Mouse (Mus musculus) forebrain, embryonic 14.5 days (tissue): ENCODE data around the gene Hoxb3. TPM values are rescaled to one million over a fixed set of nuclear protein-coding genes. Genes with fewer than 3 reads are reported as not detected.

Source experiments
- ATAC-seq: fragments of 200-750 bp; cut with Nextera tagmentation; 2 replicates; pipeline ENCODE4 v1.8.0; 2017; ENCODE audit warnings: mild to moderate bottlenecking, moderate library complexity
- DNase-seq: peaks from one replicate; pipeline ENCODE4 v3.0.0-alpha.2; 2015; ENCODE audit warnings: low spot score
- H3K27ac ChIP-seq: fragments of 300-500 bp; sonication (generic); 2 replicates; pipeline ENCODE4 v1.5.1; 2014; ENCODE audit warnings: low read depth, mild to moderate bottlenecking, control low read depth, low read length, moderate library complexity
- H3K27me3 ChIP-seq: fragments of 300-500 bp; sonication (generic); replicated peaks from 2 replicates; pipeline ENCODE4 v1.6.1; 2014; ENCODE audit warnings: low read length, control low read depth, mixed read lengths; ENCODE audit not compliant: control insufficient read depth, insufficient read depth
- H3K36me3 ChIP-seq: fragments of 300-500 bp; sonication (generic); 2 replicates; pipeline ENCODE4 v1.6.1; 2014; ENCODE audit warnings: low read length, control low read depth; ENCODE audit not compliant: control insufficient read depth, insufficient read depth
- H3K4me1 ChIP-seq: fragments of 300-500 bp; sonication (generic); 2 replicates; pipeline ENCODE4 v1.6.1; 2014; ENCODE audit warnings: antibody characterized with exemption, low read length, control low read depth; ENCODE audit not compliant: control insufficient read depth, insufficient read depth
- H3K4me2 ChIP-seq: fragments of 300-500 bp; sonication (generic); 2 replicates; pipeline ENCODE4 v1.6.1; 2014; ENCODE audit warnings: mild to moderate bottlenecking, control low read depth, low read length
- H3K4me3 ChIP-seq: fragments of 300-500 bp; sonication (generic); 2 replicates; pipeline ENCODE4 v1.5.1; 2014; ENCODE audit warnings: low read depth, low read length, control low read depth
- H3K9ac ChIP-seq: fragments of 300-500 bp; sonication (generic); 2 replicates; pipeline ENCODE4 v1.6.1; 2014; ENCODE audit warnings: mild to moderate bottlenecking, low read length, control low read depth, moderate library complexity
- H3K9me3 ChIP-seq: fragments of 300-500 bp; sonication (generic); replicated peaks from 2 replicates; pipeline ENCODE4 v1.6.1; 2016; ENCODE audit warnings: low read length, control low read depth, mixed read lengths; ENCODE audit not compliant: control insufficient read depth
- WGBS: fragments of 180-500 bp; shearing (Covaris S2); extraction: QIAGEN DNeasy Blood & Tissue Kit; methylation state at CpG from one replicate; pipeline ENCODE4 v1.1.7; 2014; 5-methylcytosine and 5-hydroxymethylcytosine counted together
- polyA plus RNA-seq: library from polyadenylated mRNA; unstranded; fragments of >200 nt; fragmentation: Nextera tagmentation; extraction: Ambion mirVana; gene quantifications from 2 replicates; pipeline ENCODE4 v1.2.1, GENCODE M21; 2014

Gene Hoxb3
- polyA plus RNA-seq, 1 experiment from 2014 or later: not detected

DNA sequence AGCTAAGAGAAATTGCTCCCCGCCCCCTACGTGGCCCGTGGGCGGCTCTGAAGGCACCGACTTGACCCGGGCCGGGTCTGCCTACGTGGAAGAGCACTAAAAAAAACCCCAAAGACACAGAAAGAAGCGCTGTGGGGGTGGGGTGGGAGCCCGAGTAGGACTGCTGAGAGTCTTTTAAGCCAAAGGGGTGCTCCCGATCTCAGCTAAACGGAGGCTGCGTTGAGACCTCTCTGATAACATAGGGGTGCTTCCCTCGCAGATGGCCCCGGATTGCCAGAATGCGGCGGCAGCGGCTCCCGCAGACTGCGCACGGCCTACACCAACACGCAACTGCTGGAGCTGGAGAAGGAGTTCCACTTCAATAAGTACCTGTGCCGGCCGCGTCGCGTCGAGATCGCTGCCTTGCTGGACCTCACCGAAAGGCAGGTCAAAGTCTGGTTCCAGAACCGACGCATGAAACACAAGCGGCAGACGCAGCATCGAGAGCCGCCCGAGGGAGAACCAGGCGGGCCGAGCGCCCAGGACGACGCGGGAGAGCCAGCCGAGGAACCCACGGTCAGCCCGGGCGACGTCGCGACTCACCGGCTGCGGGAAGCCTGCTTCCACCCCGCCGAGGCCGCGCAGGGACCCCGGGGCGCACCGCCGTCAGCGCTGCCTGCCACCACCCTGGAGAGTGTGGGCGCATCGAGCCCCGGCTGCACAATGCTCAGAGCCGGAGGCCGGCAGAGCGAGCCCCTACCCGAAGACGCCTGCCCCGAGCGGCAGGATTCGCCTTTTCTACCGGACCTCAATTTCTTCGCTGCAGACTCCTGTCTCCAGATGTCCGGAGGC is 29.8 kb downstream of the Hoxb3 start:
- under 1% methylated on average over 66 of the region's 75 CpGs for WGBS

GRCm38 (mm10) chr11:96353522-96353841 is 30.4 kb downstream of the Hoxb3 start:
- under 1% methylated on average over 14 of the region's 14 CpGs for WGBS
- H3K4me2 ChIP-seq: no peak overlapping the region
- DNase-seq: no peak

More for the DNA sequence above, 29.8 kb downstream of the Hoxb3 start:
- Histone ChIP-seq H3K4me3 (no peak overlapping the region), H3K4me1 (no peaks in the 10 kb centered on the region), H3K4me2 (no peak overlapping the region), H3K9ac (no peak overlapping the region), H3K27me3 (peaks cover 94% of the 10 kb centered on the region), H3K36me3 (no peaks in the 10 kb centered on the region), H3K9me3 (no peaks in the 10 kb centered on the region), H3K27ac (no peak overlapping the region)
- DNase-seq (no peak), ATAC-seq (no peak)

DNA sequence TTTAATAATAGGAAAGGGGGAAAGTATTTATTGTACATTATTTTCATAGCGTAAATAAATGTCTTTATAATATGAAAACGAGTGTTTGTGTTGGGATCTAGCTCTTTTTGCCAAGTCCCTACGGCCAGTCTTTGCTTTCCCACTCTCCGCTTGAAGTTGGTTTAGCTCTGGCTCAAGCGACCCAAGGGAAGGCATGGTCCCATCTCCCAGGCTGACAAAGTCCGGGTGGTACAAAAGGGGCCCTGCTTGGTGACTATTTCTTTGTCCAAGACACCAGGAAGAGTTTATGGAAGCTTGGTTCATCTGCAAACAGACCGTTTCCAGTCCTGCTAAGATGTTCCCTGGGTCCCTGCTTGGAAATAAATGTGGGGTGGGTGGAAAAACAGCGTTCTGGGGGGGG is 30.8 kb downstream of the Hoxb3 start:
- no peak overlapping the region for H3K4me2 ChIP-seq
- DNase-seq: no peak
- 6% methylated on average over 8 of the region's 8 CpGs for WGBS
- no peak overlapping the region for H3K9ac ChIP-seq
- no peak for ATAC-seq
- H3K4me1 ChIP-seq: no peaks in the 10 kb centered on the region
- H3K27ac ChIP-seq: no peak overlapping the region
- peaks cover 93% of the 10 kb centered on the region for H3K27me3 ChIP-seq
- H3K4me3 ChIP-seq: no peak overlapping the region
- no peaks in the 10 kb centered on the region for H3K9me3 ChIP-seq
- no peaks in the 10 kb centered on the region for H3K36me3 ChIP-seq

More at GRCm38 (mm10) chr11:96353522-96353841, 30.4 kb downstream of the Hoxb3 start:
- Histone ChIP-seq H3K4me3 (no peak overlapping the region), H3K36me3 (no peaks in the 10 kb centered on the region), H3K9ac (no peak overlapping the region), H3K27ac (no peak overlapping the region), H3K9me3 (no peaks in the 10 kb centered on the region), H3K27me3 (peaks cover 94% of the 10 kb centered on the region), H3K4me1 (no peaks in the 10 kb centered on the region)
- no peak for ATAC-seq

- no peak overlapping the region for H3K4me3 ChIP-seq
- no peaks in the 10 kb centered on the region for H3K4me1 ChIP-seq
- no peak overlapping the region; the same call in 1 of the 2 replicates for H3K4me2 ChIP-seq
- no peaks in the 10 kb centered on the region for H3K36me3 ChIP-seq
- H3K9ac ChIP-seq: no peak overlapping the region
- H3K9me3 ChIP-seq: no peaks in the 10 kb centered on the region
- under 1% methylated on average over 25 of the region's 25 CpGs for WGBS
- no peak overlapping the region for H3K27ac ChIP-seq
- ATAC-seq (no peak), DNase-seq (no peak)
- H3K27me3 ChIP-seq: peaks cover 92% of the 10 kb centered on the region
Measured at GRCm38 (mm10) chr11:96354376-96354775, 31.2 kb downstream of the Hoxb3 start.

DNA sequence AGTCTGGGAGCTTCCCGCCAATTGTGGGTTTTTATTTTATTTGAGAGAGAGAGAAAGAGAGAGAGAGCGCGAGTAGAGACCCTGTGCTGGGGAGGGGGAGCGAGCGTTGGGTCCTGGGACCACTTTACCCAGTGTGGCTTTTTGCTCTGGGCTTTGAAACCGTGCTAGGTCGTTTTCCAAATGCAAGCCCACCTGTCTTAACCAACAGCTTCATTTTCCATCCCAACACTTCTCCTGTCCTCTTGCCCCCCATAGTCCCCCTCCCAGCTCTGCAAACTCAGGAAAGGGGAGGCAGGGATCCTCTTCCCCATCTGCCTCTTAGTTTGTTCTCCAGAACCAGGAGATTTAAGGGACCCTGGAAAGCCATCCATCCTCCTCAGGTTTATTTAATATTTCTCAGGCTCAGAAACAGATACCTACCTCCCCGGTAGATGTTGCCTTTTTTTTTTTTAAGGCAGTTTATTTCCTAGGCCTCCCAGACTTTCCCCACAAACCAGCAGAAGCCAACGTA is 31.7 kb downstream of the Hoxb3 start:
- 4% methylated on average over 9 of the region's 9 CpGs for WGBS
- H3K4me1 ChIP-seq: no peaks in the 10 kb centered on the region
- no peak overlapping the region for H3K27ac ChIP-seq
- no peak overlapping the region for H3K9ac ChIP-seq
- no peaks in the 10 kb centered on the region for H3K36me3 ChIP-seq
- H3K4me3 ChIP-seq: no peak overlapping the region
- H3K9me3 ChIP-seq: no peaks in the 10 kb centered on the region
- DNase-seq (no peak), ATAC-seq (no peak)
- H3K27me3 ChIP-seq: peaks cover 92% of the 10 kb centered on the region
- H3K4me2 ChIP-seq: no peak overlapping the region; the same call in 1 of the 2 replicates

DNA sequence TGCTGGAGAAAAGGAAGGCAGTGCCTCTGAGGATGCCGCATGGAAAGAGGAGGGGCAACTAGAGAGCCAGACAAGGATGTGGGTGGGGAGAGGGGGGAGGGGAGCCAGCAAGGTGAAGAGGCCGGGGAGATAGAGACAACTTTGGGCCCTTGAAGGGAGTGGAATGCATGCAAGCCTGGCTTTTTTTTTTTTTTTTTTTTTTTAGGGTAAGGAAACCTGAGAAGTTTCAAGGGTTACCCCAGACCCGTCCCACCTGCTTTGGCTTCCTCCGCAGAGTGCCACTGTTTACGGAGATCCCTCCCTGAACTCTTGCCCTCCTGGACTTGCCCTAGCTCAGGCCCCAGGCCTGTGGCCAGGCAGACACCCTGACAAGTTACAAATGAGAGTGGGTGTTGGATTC is 40.7 kb downstream of the Hoxb3 start:
- Histone ChIP-seq H3K4me3 (no peak overlapping the region), H3K36me3 (no peaks in the 10 kb centered on the region), H3K9me3 (no peaks in the 10 kb centered on the region), H3K4me1 (no peaks in the 10 kb centered on the region), H3K9ac (no peak overlapping the region), H3K27me3 (peaks cover 89% of the 10 kb centered on the region), H3K27ac (no peak overlapping the region), H3K4me2 (no peak overlapping the region)
- no peak for ATAC-seq
- no peak for DNase-seq
- WGBS: 1% methylated on average over 5 of the region's 5 CpGs

DNA sequence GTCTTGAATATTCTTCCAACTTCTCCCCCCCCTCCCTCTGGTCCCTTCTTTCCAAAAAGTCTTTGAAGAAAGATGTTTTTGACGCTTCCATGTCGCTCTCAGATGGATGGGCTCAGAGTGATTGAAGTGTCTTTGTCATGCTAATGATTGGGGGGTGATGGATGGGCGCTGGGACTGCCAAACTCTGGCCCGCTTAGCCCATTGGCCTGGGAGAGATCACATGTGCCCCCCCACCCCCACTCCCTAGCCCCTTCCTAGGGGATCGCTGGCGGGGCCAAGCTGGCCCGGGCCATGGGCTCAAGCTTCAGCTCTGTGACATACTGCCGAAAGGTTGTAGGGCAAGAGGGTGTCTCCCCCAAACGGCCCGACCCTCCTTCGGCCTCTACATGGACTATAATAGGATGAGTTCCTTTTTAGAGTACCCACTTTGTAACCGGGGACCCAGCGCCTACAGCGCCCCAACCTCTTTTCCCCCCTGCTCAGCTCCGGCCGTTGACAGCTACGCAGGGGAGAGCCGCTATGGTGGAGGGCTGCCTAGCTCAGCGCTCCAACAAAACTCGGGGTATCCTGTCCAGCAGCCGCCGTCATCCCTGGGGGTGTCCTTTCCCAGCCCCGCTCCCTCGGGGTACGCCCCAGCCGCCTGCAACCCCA is 42.4 kb downstream of the Hoxb3 start, which contains the start of gene Hoxb1:
Gene Hoxb1, plus strand, starts transcription at position 312 of the 651 bp plus-strand sequence.
- H3K27me3 ChIP-seq: peaks cover 92% of the 10 kb centered on the region
- 2% methylated on average over 26 of the region's 26 CpGs for WGBS
- H3K9ac ChIP-seq: no peak within 1 kb of the TSS
- DNase-seq (no peak), ATAC-seq (no peak)
- H3K4me2 ChIP-seq: no peak within 1 kb of the TSS
- no peaks in the 10 kb centered on the region for H3K4me1 ChIP-seq
- H3K36me3 ChIP-seq: no peaks in the 10 kb centered on the region
- no peak within 1 kb of the TSS for H3K27ac ChIP-seq
- no peak within 1 kb of the TSS for H3K4me3 ChIP-seq
- no peaks in the 10 kb centered on the region for H3K9me3 ChIP-seq

GRCm38 (mm10) chr11:96366092-96367041 is 43.2 kb downstream of the Hoxb3 start:
- DNase-seq: no peak
- Histone ChIP-seq H3K9ac (no peak overlapping the region), H3K27me3 (peaks cover 96% of the 10 kb centered on the region), H3K9me3 (no peaks in the 10 kb centered on the region), H3K4me2 (no peak overlapping the region), H3K4me3 (no peak overlapping the region), H3K36me3 (no peaks in the 10 kb centered on the region), H3K4me1 (no peaks in the 10 kb centered on the region), H3K27ac (no peak overlapping the region)
- 2% methylated on average over 47 of the region's 47 CpGs for WGBS
- no peak for ATAC-seq
